Mouse (Mus musculus): ENCODE data around the gene Cd101. TPM values are rescaled to one million over a fixed set of nuclear protein-coding genes. Genes with fewer than 3 reads are reported as not detected.

Gene Cd101
- polyA plus RNA-seq (2015; fragmentation: Nextera tagmentation; extraction: Ambion mirVana) = 0.06 TPM in 1 of 2 replicates, not detected in the other

- H3K4me3 ChIP-seq (ENCODE audit: low read length) = no peak within 1 kb of the TSS
- no peak for ATAC-seq (ENCODE audit: low FRiP score, low TSS enrichment)
- no peak within 1 kb of the TSS for H3K4me2 ChIP-seq (replicated peaks; ENCODE audit: low read depth, low read length)
- peaks cover 9% of the 10 kb centered on the region for H3K4me1 ChIP-seq (ENCODE audit: insufficient read depth, low read length)
- H3K9me3 ChIP-seq (ENCODE audit: low read length) = no peaks in the 10 kb centered on the region
- no peak within 1 kb of the TSS for H3K27ac ChIP-seq (ENCODE audit: low read length)
- no peak within 1 kb of the TSS for H3K9ac ChIP-seq (replicated peaks; ENCODE audit: low read length)
- no peaks in the 10 kb centered on the region for H3K36me3 ChIP-seq (ENCODE audit: insufficient read depth, low read length)
- no peaks in the 10 kb centered on the region for H3K27me3 ChIP-seq (ENCODE audit: insufficient read depth, low read length)
- WGBS = 92% methylated on average over 4 of the region's 4 CpGs
These were observed at the start of gene Cd101 for GRCm38 (mm10) chr3:101029339-101029738. Gene Cd101 (minus strand): TSS chr3:101029556.

GRCm38 (mm10) chr3:101078344-101078743 is 49.0 kb upstream of the Cd101 start:
- WGBS = 50% methylated on average over 1 of the region's 1 CpGs
- peaks cover 14% of the 10 kb centered on the region for H3K4me1 ChIP-seq (ENCODE audit: insufficient read depth, low read length)
- H3K27ac ChIP-seq (ENCODE audit: low read length) = no peak overlapping the region
- peaks cover 12% of the 10 kb centered on the region; the same call in 1 of the 2 replicates for H3K36me3 ChIP-seq (ENCODE audit: insufficient read depth, low read length)
- ATAC-seq (ENCODE audit: low FRiP score, low TSS enrichment) = 0 out of 2 replicates have a peak, but pooled peaks have one; percentile 19
- no peak overlapping the region for H3K4me2 ChIP-seq (replicated peaks; ENCODE audit: low read depth, low read length)
- H3K27me3 ChIP-seq (ENCODE audit: insufficient read depth, low read length) = no peaks in the 10 kb centered on the region
- H3K4me3 ChIP-seq (ENCODE audit: low read length) = no peak overlapping the region
- H3K9ac ChIP-seq (replicated peaks; ENCODE audit: low read length) = no peak overlapping the region
- no peaks in the 10 kb centered on the region for H3K9me3 ChIP-seq (ENCODE audit: low read length)

GRCm38 (mm10) chr3:101077710-101078100 is 48.3 kb upstream of the Cd101 start:
- H3K4me2 ChIP-seq (replicated peaks; ENCODE audit: low read depth, low read length) = no peak overlapping the region
- H3K4me1 ChIP-seq (ENCODE audit: insufficient read depth, low read length) = peaks cover 21% of the 10 kb centered on the region
- H3K4me3 ChIP-seq (ENCODE audit: low read length) = no peak overlapping the region
- WGBS = 75% methylated on average over 6 of the region's 6 CpGs
- no peaks in the 10 kb centered on the region for H3K9me3 ChIP-seq (ENCODE audit: low read length)
- no peak for ATAC-seq (ENCODE audit: low FRiP score, low TSS enrichment)
- H3K36me3 ChIP-seq (ENCODE audit: insufficient read depth, low read length) = peaks cover 12% of the 10 kb centered on the region; the same call in 1 of the 2 replicates
- H3K27ac ChIP-seq (ENCODE audit: low read length) = no peak overlapping the region
- H3K9ac ChIP-seq (replicated peaks; ENCODE audit: low read length) = no peak overlapping the region
- no peaks in the 10 kb centered on the region for H3K27me3 ChIP-seq (ENCODE audit: insufficient read depth, low read length)

- peaks cover 21% of the 10 kb centered on the region for H3K4me1 ChIP-seq (ENCODE audit: insufficient read depth, low read length)
- peaks cover 12% of the 10 kb centered on the region; the same call in 1 of the 2 replicates for H3K36me3 ChIP-seq (ENCODE audit: insufficient read depth, low read length)
- no peak overlapping the region for H3K4me2 ChIP-seq (replicated peaks; ENCODE audit: low read depth, low read length)
- H3K9me3 ChIP-seq (ENCODE audit: low read length) = no peaks in the 10 kb centered on the region
- ATAC-seq (ENCODE audit: low FRiP score, low TSS enrichment) = no peak
- H3K9ac ChIP-seq (replicated peaks; ENCODE audit: low read length) = no peak overlapping the region
- H3K27me3 ChIP-seq (ENCODE audit: insufficient read depth, low read length) = no peaks in the 10 kb centered on the region
- 86% methylated on average over 25 of the region's 25 CpGs for WGBS
- no peak overlapping the region for H3K27ac ChIP-seq (ENCODE audit: low read length)
- H3K4me3 ChIP-seq (ENCODE audit: low read length) = no peak overlapping the region
These were observed 47.8 kb upstream of the Cd101 start for GRCm38 (mm10) chr3:101076966-101077709.

GRCm38 (mm10) chr3:101075866-101076265 is 46.5 kb upstream of the Cd101 start:
- no peaks in the 10 kb centered on the region for H3K9me3 ChIP-seq (ENCODE audit: low read length)
- H3K9ac ChIP-seq (replicated peaks; ENCODE audit: low read length) = no peak overlapping the region
- 49% methylated on average over 3 of the region's 3 CpGs for WGBS
- H3K27ac ChIP-seq (ENCODE audit: low read length) = no peak overlapping the region
- H3K4me2 ChIP-seq (replicated peaks; ENCODE audit: low read depth, low read length) = no peak overlapping the region
- no peaks in the 10 kb centered on the region for H3K27me3 ChIP-seq (ENCODE audit: insufficient read depth, low read length)
- peaks cover 21% of the 10 kb centered on the region for H3K4me1 ChIP-seq (ENCODE audit: insufficient read depth, low read length)
- H3K36me3 ChIP-seq (ENCODE audit: insufficient read depth, low read length) = peaks cover 12% of the 10 kb centered on the region; the same call in 1 of the 2 replicates
- H3K4me3 ChIP-seq (ENCODE audit: low read length) = no peak overlapping the region
- ATAC-seq (ENCODE audit: low FRiP score, low TSS enrichment) = no peak

- no peak overlapping the region for H3K4me2 ChIP-seq (replicated peaks; ENCODE audit: low read depth, low read length)
- no peak overlapping the region for H3K27ac ChIP-seq (ENCODE audit: low read length)
- WGBS = 50% methylated on average over 9 of the region's 9 CpGs
- no peak overlapping the region for H3K9ac ChIP-seq (replicated peaks; ENCODE audit: low read length)
- H3K27me3 ChIP-seq (ENCODE audit: insufficient read depth, low read length) = no peaks in the 10 kb centered on the region
- no peak for ATAC-seq (ENCODE audit: low FRiP score, low TSS enrichment)
- no peak overlapping the region for H3K4me3 ChIP-seq (ENCODE audit: low read length)
- no peaks in the 10 kb centered on the region for H3K9me3 ChIP-seq (ENCODE audit: low read length)
- H3K4me1 ChIP-seq (ENCODE audit: insufficient read depth, low read length) = peaks cover 23% of the 10 kb centered on the region
- H3K36me3 ChIP-seq (ENCODE audit: insufficient read depth, low read length) = 0 out of 2 replicates have a peak, but pooled peaks cover 3% of the 10 kb centered on the region
These were observed 44.0 kb upstream of the Cd101 start for GRCm38 (mm10) chr3:101073384-101073783.

- H3K27me3 ChIP-seq (ENCODE audit: insufficient read depth, low read length) = no peaks in the 10 kb centered on the region
- H3K4me2 ChIP-seq (replicated peaks; ENCODE audit: low read depth, low read length) = no peak overlapping the region
- 0 out of 2 replicates have a peak, but pooled peaks cover 3% of the 10 kb centered on the region for H3K36me3 ChIP-seq (ENCODE audit: insufficient read depth, low read length)
- peak; percentile 47 for ATAC-seq (ENCODE audit: low FRiP score, low TSS enrichment)
- H3K4me1 ChIP-seq (ENCODE audit: insufficient read depth, low read length) = peaks cover 21% of the 10 kb centered on the region; the same call in 1 of the 2 replicates
- H3K9ac ChIP-seq (replicated peaks; ENCODE audit: low read length) = no peak overlapping the region
- H3K4me3 ChIP-seq (ENCODE audit: low read length) = no peak overlapping the region
- H3K27ac ChIP-seq (ENCODE audit: low read length) = no peak overlapping the region
- WGBS = 53% methylated on average over 15 of the region's 15 CpGs
- H3K9me3 ChIP-seq (ENCODE audit: low read length) = no peaks in the 10 kb centered on the region
These were observed 43.3 kb upstream of the Cd101 start for GRCm38 (mm10) chr3:101072506-101073215.

- H3K4me3 ChIP-seq (ENCODE audit: low read length) = no peak overlapping the region
- no peak overlapping the region for H3K9ac ChIP-seq (replicated peaks; ENCODE audit: low read length)
- H3K36me3 ChIP-seq (ENCODE audit: insufficient read depth, low read length) = no peaks in the 10 kb centered on the region
- H3K27me3 ChIP-seq (ENCODE audit: insufficient read depth, low read length) = no peaks in the 10 kb centered on the region
- H3K4me1 ChIP-seq (ENCODE audit: insufficient read depth, low read length) = peaks cover 21% of the 10 kb centered on the region; the same call in 1 of the 2 replicates
- ATAC-seq (ENCODE audit: low FRiP score, low TSS enrichment) = no peak
- H3K4me2 ChIP-seq (replicated peaks; ENCODE audit: low read depth, low read length) = no peak overlapping the region
- H3K9me3 ChIP-seq (ENCODE audit: low read length) = no peaks in the 10 kb centered on the region
- no peak overlapping the region for H3K27ac ChIP-seq (ENCODE audit: low read length)
These were observed 42.2 kb upstream of the Cd101 start for GRCm38 (mm10) chr3:101071576-101071975.

- Histone ChIP-seq H3K4me3 (ENCODE audit: low read length) (no peak overlapping the region), H3K4me2 (replicated peaks; ENCODE audit: low read depth, low read length) (no peak overlapping the region), H3K27me3 (ENCODE audit: insufficient read depth, low read length) (no peaks in the 10 kb centered on the region), H3K4me1 (ENCODE audit: insufficient read depth, low read length) (peaks cover 17% of the 10 kb centered on the region; the same call in 1 of the 2 replicates), H3K36me3 (ENCODE audit: insufficient read depth, low read length) (no peaks in the 10 kb centered on the region), H3K27ac (ENCODE audit: low read length) (no peak overlapping the region), H3K9ac (replicated peaks; ENCODE audit: low read length) (no peak overlapping the region), H3K9me3 (ENCODE audit: low read length) (no peaks in the 10 kb centered on the region)
- ATAC-seq (ENCODE audit: low FRiP score, low TSS enrichment) = no peak
- 73% methylated on average over 6 of the region's 6 CpGs for WGBS
These were observed 41.5 kb upstream of the Cd101 start for GRCm38 (mm10) chr3:101070796-101071235.
